Mouse (Mus musculus): ENCODE measurements around the gene Elmo1.

- TF ChIP-seq POLR2A (IDR thresholded peaks at IDR 0.05; ENCODE audit: control insufficient read depth, extremely low read depth, insufficient read depth, low read length, poor library complexity) = no peak
- TF ChIP-seq CTCF (IDR thresholded peaks at IDR 0.05; ENCODE audit: borderline replicate concordance, control insufficient read depth, extremely low read depth, insufficient read depth, low read length, poor library complexity) = no peak
These were observed 225.7 kb downstream of the Elmo1 start for GRCm38 (mm10) chr13:20316139-20316538.

All from thymus, adult 2 months (tissue).